Mouse (Mus musculus) thymus, postnatal 0 days (tissue): ENCODE results near the gene Acr. TPM values are rescaled to one million over a fixed set of nuclear protein-coding genes. Genes with fewer than 3 reads are reported as not detected.
A peak's percentile ranks its signal among the peaks of the same experiment; 100 is the strongest.

Source experiments
- DNase-seq: peaks from one replicate; pipeline ENCODE4 v3.0.0-alpha.2; 2015; ENCODE audit warnings: low spot score
- polyA plus RNA-seq: library from polyadenylated mRNA; unstranded; fragments of >200 nt; fragmentation: Nextera tagmentation; extraction: Ambion mirVana; gene quantifications from 2 replicates; pipeline ENCODE4 v1.2.1, GENCODE M21; 2015

Acr gene
- not detected in 2 replicates for polyA plus RNA-seq

- DNase-seq, result no peak
These were observed at the start of gene Acr for GRCm38 (mm10) chr15:89568114-89568513. Gene Acr, plus strand, starts transcription at chr15:89568326.

- DNase-seq, result no peak
These were observed 46.2 kb upstream of the Acr start for GRCm38 (mm10) chr15:89521951-89522350.

GRCm38 (mm10) chr15:89522566-89523282 lies 45.4 kb upstream of the Acr start:
- no peak for DNase-seq

- no peak for DNase-seq
These were observed 44.8 kb upstream of the Acr start for GRCm38 (mm10) chr15:89523283-89523832.

GRCm38 (mm10) chr15:89524001-89524571 lies 44.0 kb upstream of the Acr start:
- DNase-seq, result no peak

- no peak for DNase-seq
These were observed 43.3 kb upstream of the Acr start for GRCm38 (mm10) chr15:89524611-89525415.

GRCm38 (mm10) chr15:89525464-89525863 lies 42.7 kb upstream of the Acr start:
- no peak for DNase-seq

GRCm38 (mm10) chr15:89525896-89526295 lies 42.2 kb upstream of the Acr start:
- no peak for DNase-seq

- no peak for DNase-seq
These were observed 41.3 kb upstream of the Acr start for GRCm38 (mm10) chr15:89526776-89527325.

- no peak for DNase-seq
These were observed 40.7 kb upstream of the Acr start for GRCm38 (mm10) chr15:89527466-89527865.

- DNase-seq, result no peak
These were observed 39.8 kb upstream of the Acr start for GRCm38 (mm10) chr15:89528201-89528850.

GRCm38 (mm10) chr15:89528923-89529322 lies 39.2 kb upstream of the Acr start:
- DNase-seq, result no peak

GRCm38 (mm10) chr15:89530336-89530735 lies 37.8 kb upstream of the Acr start:
- peak; percentile 36 for DNase-seq

GRCm38 (mm10) chr15:89531399-89531798 lies 36.7 kb upstream of the Acr start:
- no peak for DNase-seq

GRCm38 (mm10) chr15:89532026-89532923 lies 35.9 kb upstream of the Acr start:
- DNase-seq, result no peak

GRCm38 (mm10) chr15:89532924-89533842 lies 34.9 kb upstream of the Acr start:
- no peak for DNase-seq

GRCm38 (mm10) chr15:89533843-89534207 lies 34.3 kb upstream of the Acr start:
- no peak for DNase-seq

GRCm38 (mm10) chr15:89544171-89544570 lies 24.0 kb upstream of the Acr start:
- no peak for DNase-seq

- DNase-seq, result no peak
These were observed 20.8 kb upstream of the Acr start for GRCm38 (mm10) chr15:89547321-89547720.
